Mouse (Mus musculus): Measurements from ENCODE around the gene Dnaja4.

Gene Dnaja4

GRCm38 (mm10) chr9:54751684-54752083 lies 53.0 kb downstream of the Dnaja4 start:
- no peak for DNase-seq (ENCODE audit: inconsistent ontology term)

DNA sequence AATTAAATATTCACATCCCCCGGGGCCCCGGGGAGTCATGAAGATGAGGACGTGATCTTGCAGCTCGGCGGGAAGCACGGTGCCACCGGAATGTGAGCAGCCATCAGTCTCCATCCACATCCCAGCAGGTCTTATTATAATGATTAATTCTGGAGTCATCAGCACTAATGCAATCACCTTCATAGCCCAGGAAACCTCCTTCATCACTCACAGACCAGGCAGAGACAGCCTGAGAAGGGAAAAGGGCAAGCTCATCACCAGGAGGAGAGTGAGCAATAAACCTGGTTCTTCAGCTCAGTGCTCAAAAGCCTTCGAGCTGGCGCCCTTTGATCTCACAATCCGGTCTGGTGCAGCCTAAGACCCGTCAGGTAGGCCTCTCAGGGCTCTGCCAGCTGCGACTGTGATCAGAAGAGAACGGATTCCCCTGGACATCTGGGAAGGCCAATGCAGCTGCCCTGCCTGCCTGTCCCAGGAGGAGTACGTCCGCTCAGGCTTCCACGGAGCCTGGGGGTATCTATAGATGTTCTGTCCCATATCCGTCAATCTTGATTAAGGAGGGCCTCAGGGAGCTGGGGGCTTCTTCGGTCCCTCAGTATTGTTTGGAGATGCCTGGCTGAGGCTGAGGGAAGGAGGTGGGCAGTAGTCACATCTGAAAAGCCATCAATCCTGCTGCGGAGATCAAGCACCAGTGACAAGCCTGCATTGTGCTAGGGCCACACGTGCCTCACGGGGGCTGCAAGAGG lies 53.7 kb downstream of the Dnaja4 start:
- peak; percentile 36 for DNase-seq (ENCODE audit: inconsistent ontology term)

GRCm38 (mm10) chr9:54752944-54753295 lies 54.2 kb downstream of the Dnaja4 start:
- no peak for DNase-seq (ENCODE audit: inconsistent ontology term)

DNA sequence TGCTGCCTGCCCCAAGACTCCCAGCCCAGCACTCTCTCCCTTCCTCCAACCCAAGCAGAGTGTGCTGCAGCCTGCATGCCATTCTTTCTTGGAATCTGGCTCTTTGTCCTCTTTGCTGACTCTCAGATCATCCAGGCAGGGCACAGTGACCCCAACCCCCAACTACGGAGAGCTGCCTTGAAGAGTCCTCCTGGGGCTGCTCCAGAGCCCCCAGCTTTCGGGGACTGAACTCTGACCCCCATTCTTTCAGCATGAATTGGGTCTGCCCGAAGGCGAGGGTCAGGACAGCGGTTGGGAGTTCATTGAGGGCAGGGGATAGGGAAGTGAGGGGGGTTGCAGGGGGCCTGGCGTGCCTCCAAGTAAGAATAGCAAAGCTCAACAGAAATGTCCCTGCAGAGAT lies 60.9 kb downstream of the Dnaja4 start:
- DNase-seq (ENCODE audit: inconsistent ontology term): peak; percentile 39

DNA sequence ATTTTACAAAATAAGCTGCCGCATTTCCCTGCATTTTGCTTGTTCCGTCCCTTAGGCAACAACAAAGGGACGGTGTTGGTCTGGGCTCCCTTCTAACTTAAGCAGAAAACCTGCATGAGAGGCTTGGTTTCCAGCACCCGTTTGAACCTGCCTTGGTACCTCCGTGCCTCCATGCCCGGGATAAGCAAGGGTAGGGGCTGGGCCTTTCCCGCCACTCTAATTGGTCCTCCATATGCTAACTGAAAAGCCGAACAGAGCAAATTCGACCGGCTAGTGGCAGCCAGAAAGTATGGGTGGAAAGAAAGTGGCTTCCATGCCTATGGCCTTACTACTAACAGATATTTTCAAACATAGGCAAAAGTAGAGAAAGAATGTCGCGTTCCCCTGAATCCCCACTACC lies 65.4 kb downstream of the Dnaja4 start:
- DNase-seq (ENCODE audit: inconsistent ontology term): no peak

DNA sequence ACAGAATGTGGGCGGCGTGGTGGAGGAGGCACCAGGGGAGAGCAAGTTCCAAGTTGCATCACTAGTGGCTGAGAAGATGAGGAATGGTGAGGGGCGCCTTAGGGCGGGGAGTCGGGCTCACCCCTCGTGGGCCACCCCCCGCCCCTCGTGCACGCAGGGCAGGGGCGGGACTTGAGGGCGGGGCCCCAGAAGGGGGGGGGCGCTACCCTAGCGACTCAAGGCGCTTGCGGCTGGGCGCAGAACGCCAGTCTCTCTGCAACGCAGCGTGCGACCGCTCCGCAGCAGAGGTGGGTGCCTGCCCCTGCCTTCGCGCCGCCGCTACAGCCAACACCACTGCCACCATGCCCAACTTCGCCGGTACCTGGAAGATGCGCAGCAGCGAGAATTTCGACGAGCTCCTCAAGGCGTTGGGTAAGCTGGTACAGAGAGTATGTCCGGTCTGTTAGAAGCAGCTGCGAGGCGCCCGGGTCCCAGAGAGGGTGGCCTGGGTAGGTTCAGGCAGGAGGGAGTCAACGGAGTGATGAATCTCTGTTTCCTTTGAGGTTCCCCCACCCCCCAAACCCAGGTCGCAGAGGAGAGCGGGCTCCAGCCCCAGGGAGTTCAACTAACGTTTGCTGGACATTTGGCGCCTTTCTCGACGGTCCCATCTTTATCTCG lies 66.0 kb downstream of the Dnaja4 start, which contains the start of gene Crabp1:
Crabp1 (plus strand) TSS at position 188 of the 657 bp plus-strand sequence.
- DNase-seq (ENCODE audit: inconsistent ontology term): no peak

DNA sequence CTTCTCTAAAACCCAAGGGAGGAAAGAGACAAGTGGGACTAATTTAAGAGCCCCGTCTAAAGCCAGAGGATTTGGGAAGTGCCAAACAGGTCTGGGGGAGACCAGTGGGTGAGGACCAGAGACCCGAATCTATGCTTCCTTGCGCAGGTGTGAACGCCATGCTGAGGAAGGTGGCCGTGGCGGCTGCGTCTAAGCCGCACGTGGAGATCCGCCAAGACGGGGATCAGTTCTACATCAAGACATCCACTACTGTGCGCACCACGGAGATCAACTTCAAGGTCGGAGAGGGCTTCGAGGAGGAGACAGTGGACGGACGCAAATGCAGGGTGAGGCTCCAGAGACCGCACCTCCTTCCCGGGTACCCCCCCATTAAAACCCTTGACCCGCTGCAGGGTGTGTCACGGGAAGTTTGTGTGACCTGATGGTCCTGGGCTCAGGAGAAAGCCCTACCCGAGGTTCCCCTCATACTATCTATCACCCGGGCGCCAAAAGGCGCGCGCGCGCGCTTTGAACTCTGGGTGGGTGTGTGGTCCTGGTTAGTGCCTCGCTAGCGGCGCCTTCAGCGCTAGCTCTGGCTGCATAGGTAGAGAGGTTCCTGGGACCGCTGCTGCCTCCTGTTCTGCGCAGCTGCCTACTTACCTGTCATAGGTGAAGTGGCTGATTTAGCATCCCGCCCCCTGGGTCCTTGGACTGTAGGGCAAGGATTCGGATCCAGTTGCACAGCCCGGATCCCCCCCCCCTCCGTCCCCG lies 66.8 kb downstream of the Dnaja4 start:
- peak; percentile 27 for DNase-seq (ENCODE audit: inconsistent ontology term)
